Mouse (Mus musculus) neural tube, embryonic 10.5 days (tissue): ENCODE results near the gene Nfatc2ip.

Experiments
- DNase-seq: peaks from one replicate; pipeline ENCODE4 v3.0.0-alpha.2; 2017; ENCODE audit warnings: low spot score; ENCODE audit errors: extremely low spot score

The Nfatc2ip gene

GRCm38 (mm10) chr7:126356793-126357591 is 39.5 kb downstream of the Nfatc2ip start:
- no peak for DNase-seq

- DNase-seq, result no peak
Observed at GRCm38 (mm10) chr7:126355847-126356597, 40.5 kb downstream of the Nfatc2ip start.

- no peak for DNase-seq
Observed at GRCm38 (mm10) chr7:126354738-126355614, 41.6 kb downstream of the Nfatc2ip start.

- DNase-seq, result no peak
Observed at GRCm38 (mm10) chr7:126353994-126354365, 42.6 kb downstream of the Nfatc2ip start.

DNA sequence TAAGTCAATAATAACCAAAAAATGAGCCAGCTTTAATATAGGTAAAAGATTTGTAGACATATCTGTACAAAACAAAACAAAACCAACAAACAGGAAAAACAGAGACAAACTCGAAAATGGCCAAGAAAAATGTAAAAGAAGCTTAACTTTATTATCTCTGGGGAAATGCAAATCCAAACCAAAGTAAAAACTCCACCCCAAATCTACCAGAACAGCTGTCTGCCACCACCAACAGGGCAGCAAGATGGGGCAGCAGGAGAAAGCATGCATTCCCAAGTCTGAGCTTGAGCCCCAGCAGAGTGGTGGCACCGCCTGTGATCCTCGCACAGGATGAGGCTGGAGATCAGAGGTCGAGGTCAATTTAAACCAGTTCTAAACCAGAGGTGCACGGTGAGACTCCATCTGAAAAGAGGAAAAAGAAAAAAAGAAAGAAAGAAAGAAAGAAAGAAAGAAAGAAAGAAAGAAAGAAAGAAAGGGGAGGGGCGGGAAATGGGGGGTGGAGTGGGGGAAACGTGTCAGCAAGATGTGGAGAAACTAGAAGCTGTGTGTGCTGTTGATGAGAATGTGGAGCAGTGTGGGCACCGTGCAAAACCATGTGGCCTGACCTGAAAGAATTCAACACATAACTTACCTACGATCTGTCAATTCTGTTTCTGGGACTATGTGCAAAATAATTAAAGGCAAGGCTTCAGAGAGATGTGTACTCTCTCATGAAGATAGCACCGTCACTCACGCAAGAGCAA is 43.1 kb downstream of the Nfatc2ip start:
- no peak for DNase-seq

GRCm38 (mm10) chr7:126351419-126351951 is 45.1 kb downstream of the Nfatc2ip start:
- DNase-seq, result no peak

- no peak for DNase-seq
Observed at GRCm38 (mm10) chr7:126350748-126351418, 45.7 kb downstream of the Nfatc2ip start.

DNA sequence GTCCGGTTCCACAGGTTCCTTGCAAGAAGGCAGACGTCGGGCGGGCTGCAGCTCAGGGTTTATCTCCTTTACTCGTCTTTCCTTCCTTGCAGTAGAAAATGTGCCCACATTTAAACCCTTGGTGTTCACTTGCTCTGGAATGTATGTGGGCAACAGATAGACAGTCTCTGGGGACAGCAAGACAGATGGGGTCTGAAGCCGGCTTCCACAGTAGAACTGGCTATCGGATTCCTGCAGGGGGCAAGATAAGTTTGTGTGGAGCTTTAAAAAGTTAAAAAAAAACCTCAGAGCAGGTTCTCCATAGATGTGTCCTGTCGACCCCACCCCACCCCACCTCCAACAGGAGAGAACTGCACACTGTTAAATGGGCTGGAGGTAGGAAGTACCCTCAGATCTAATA is 48.2 kb downstream of the Nfatc2ip start:
- no peak for DNase-seq

DNA sequence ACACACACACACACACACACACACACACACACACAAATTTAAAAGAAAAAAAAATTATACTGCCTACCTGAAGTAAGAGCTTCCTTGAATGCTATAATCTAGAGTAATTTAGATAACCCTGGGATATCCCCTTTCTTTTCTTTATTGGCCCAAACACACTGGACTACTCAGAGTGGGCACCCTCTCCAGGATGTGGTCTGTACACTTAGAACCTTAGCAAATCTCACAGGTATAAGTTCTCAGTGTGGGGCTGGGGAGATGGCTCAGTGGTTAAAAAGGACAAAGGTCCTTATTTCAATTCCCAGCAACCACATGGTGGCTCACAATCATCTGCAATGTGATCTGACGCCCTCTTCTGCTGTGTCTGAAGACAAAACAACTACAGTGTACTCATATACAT is 49.4 kb downstream of the Nfatc2ip start:
- DNase-seq, result no peak

DNA sequence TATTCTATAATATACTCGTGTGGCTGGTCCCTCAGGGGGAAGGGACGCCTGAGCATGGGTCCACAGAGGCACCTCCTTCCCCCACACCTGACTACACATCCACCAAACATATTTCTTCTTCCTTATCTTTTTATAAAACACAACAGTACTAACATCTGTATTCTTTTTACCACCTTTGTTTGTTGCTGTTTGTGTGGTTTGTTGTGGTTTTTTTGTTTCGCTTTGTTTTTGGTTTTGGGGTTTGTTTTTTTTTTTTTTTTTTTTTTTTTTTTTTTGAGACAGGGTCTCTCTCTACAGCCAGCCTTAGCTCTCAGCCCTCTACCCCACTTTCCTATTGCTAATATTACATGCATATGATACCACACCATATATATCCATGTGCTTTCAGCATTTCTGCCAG is 50.6 kb downstream of the Nfatc2ip start:
- no peak for DNase-seq

GRCm38 (mm10) chr7:126345557-126345956 is 51.0 kb downstream of the Nfatc2ip start:
- DNase-seq, result no peak

DNA sequence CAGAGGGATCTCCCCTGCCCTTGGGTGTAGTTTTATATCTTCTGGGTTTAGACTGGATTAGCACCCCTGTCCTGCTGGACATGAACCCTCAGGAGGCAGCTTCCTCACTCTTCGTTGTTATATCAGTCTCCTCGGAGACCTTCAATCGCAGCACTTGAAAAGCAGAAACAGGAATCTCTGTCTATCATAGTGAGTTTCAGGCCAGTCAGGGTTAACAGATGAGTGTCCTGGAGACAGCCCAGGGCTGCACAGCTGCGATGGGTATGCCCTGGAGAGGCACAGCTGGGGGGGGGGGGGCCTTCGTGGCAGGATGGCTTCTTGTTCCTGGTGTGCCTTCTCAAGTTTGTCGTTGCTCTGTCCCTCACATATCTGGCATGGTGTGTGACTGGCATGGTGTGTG is 55.6 kb downstream of the Nfatc2ip start:
- DNase-seq, result no peak

DNA sequence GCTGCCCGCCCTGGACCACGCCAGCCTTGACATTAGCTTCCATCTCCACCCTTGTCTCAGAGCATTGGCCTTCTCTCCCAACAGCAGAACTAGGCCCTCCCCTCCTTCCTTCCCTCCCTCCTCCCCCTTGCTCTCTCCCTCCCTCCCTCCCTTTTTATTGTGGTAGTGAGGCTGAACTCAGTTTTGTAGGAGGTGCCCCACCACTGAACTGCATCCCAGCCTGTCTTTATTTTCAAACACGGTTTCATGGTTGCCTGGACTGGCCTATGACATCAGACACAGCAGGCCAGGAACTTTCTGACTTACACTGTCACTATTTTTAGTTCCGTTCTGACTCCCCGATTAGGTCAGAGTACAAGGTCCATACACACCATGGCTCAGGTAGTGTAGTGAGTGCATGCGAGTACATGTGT is 56.3 kb downstream of the Nfatc2ip start:
- DNase-seq, result no peak

DNA sequence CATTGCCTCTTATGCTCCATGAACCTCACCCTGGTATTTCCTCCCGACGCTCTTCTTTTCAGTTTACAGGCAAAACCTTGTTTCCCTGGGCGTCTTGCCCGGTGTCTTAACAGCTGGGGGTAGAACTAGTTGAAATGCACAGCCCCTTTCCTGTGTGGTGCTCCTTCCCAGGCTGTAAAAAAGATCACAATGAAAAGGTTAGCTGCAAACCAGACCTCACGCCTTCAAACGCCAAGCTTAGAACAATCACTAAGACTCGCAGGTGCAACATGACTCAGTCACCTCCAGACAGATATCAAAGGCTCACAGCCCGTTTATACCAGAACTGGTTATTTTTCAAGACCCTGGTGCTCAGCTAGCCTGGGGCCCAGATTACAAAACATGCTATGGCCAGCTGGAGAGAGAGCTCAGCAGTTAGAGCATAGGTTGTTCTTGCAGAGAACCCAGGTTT is 57.0 kb downstream of the Nfatc2ip start:
- no peak for DNase-seq

GRCm38 (mm10) chr7:126338906-126339305 is 57.6 kb downstream of the Nfatc2ip start:
- DNase-seq, result no peak

DNA sequence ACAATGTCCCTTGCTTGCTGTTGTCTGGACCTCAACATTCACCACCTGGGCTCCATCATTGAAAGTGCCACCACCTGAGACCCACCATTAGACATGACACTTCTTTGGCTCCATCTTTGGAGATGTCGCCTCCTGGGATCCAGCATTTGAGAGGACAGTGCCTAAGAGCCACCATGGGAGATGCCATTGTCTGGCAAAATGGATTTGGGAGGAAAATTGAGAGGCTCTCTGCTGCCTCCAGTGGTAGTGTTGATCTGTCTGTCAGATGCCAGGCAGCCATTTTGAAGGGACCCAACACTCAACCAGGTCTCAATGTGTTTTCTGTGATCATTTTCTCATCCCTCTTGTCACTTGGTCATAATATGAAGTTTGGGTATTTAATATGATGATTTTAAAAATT is 61.0 kb downstream of the Nfatc2ip start:
- DNase-seq, result no peak
